Mouse (Mus musculus) MEL (cell line): Measurements from ENCODE around the gene Sh3bp4.

ENCODE experiments used
- CTCF ChIP-seq, 3 experiments: IDR thresholded peaks in 2 of 3; conservative IDR thresholded peaks in 1 of 3; 2 replicates each; pipeline ENCODE4 v1.5.1; 2011 to 2012; ENCODE audit warnings: low read length in 3 of 3, low read depth in 2 of 3, mild to moderate bottlenecking in 2 of 3, improper control_type of control experiment in 1 of 3, inconsistent platforms in 1 of 3, mixed read lengths in 1 of 3, moderate library complexity in 1 of 3; ENCODE audit not compliant: control insufficient read depth in 1 of 3, insufficient read depth in 1 of 3, poor library complexity in 1 of 3, severe bottlenecking in 1 of 3
- E2F4 ChIP-seq: IDR thresholded peaks from 2 replicates; pipeline ENCODE4 v1.6.1; 2011; ENCODE audit warnings: low read depth, low read length, improper control_type of control experiment, borderline replicate concordance
- EP300 ChIP-seq, 2 experiments: IDR thresholded peaks; 2 replicates each; pipeline ENCODE4 v1.6.1; 2011; ENCODE audit warnings: improper control_type of control experiment in 2 of 2, low read length in 2 of 2, low read depth in 1 of 2, mild to moderate bottlenecking in 1 of 2
- GATA1 ChIP-seq: IDR thresholded peaks from 2 replicates; pipeline ENCODE4 v1.6.1; 2011; ENCODE audit warnings: low read depth, low read length, improper control_type of control experiment
- KAT2A ChIP-seq: conservative IDR thresholded peaks from 2 replicates; pipeline ENCODE4 v1.6.1; 2012; ENCODE audit warnings: low read depth, low read length, improper control_type of control experiment, inconsistent platforms
- POLR2A ChIP-seq, 2 experiments: IDR thresholded peaks; 2 replicates each; pipeline ENCODE4 v1.6.1; 2011 to 2012; ENCODE audit warnings: low read length in 2 of 2, mild to moderate bottlenecking in 2 of 2, control low read depth in 1 of 2, improper control_type of control experiment in 1 of 2, low read depth in 1 of 2, moderate library complexity in 1 of 2; ENCODE audit not compliant: control insufficient read depth in 1 of 2, insufficient read depth in 1 of 2, poor library complexity in 1 of 2

DNA sequence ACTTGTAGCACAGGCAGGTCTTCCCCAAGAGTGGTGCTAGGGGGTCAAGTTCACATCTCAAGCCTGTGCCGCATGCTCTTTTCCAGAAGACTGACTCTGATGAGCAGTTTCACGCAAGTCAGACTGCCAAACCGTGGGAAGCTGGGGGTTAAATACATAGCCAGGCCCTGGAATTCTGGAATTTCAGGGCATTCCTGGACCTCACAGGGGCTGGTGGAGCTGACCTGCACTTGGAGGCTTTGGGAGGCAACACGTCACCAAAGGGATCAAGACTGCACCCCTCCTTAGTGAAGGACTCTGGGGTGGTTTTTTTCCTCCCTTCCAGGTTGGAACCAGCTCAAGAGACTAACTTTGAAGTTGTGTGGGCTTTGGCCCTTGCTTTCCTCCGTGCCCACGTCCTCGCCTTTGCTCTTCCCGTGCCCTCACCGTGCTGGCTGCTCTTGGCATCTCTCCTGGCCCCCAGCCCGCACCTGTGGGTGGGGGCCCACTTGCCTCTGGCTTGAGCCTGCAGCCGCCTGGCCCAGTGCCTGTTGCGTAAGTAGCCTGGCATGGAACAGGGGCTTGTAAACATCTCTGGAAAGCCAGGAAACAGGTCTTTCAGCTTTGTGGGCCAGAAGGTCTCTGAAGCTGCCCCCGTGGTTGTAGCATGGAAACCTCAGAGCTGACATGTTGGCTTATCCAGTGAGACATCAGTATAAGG is 34.0 kb downstream of the Sh3bp4 start:
- no peak for TF ChIP-seq E2F4
- no peak for TF ChIP-seq EP300 (IDR thresholded peaks at IDR 0.05; ENCODE audit: low read depth in 1 of 2, low read length in 2 of 2)
- TF ChIP-seq GATA1 = no peak
- no peak for TF ChIP-seq KAT2A
- no peak for TF ChIP-seq CTCF (IDR thresholded peaks at IDR 0.05 in 2 of 3, conservative IDR thresholded peaks at IDR 0.05 in 1 of 3; ENCODE audit: control insufficient read depth in 1 of 3, insufficient read depth in 1 of 3, low read depth in 2 of 3, low read length in 3 of 3, poor library complexity in 1 of 3, severe bottlenecking in 1 of 3)
- TF ChIP-seq POLR2A (IDR thresholded peaks at IDR 0.05; ENCODE audit: control insufficient read depth in 1 of 2, insufficient read depth in 1 of 2, low read depth in 1 of 2, low read length in 2 of 2, poor library complexity in 1 of 2) = no peak
